Mouse (Mus musculus): ENCODE results near the gene Sfrp2.

DNA sequence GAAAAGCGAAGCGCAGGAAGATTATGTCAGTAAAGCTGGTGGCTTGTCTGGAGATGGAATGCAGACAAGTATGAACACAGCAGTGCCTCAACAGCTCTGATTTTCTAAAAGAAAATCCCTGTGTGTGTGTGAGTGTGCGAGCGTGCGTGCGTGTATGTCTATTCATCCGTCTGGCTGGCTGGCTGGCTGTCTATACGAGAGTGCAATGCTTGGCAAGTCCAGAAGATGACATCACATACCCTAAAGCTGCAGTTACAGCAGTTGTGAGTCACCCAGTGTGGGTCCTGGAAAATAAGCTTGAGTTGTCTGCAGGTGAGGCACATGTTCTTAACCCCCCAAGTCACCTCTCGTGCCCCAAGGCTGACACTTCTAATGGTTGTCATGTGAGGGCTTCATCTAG lies 9.3 kb downstream of the Sfrp2 start:
- TF ChIP-seq CTCF (conservative IDR thresholded peaks at IDR 0.05; ENCODE audit: low read length) (no peak), NANOG (IDR thresholded peaks at IDR 0.05; ENCODE audit: borderline replicate concordance, low read length) (no peak)

Data from E14TG2a.4 (cell line).